Comparison of ENCODE assay signal across 11 mouse cellular contexts in genomic region chr13:78629041-78629727, GRCm38 (mm10).
A peak's percentile ranks its signal among the peaks of the same experiment; 100 is the strongest.
DNase-seq lines count a peak whose midpoint lies in the region; ATAC-seq lines count a peak whose summit lies in the region.
"Had no signal": no experiment of that assay in that cellular context is flagged by ENCODE, and none has a peak within 500 bp of the region (broad histone marks: within the 10 kb centered on the region; RNA-seq: fewer than 3 reads in every experiment).

No protein-coding gene starts in this region.

- H3K4me1 ChIP-seq in hindbrain, embryonic 11.5 days (replicated peaks; ENCODE audit: control insufficient read depth, insufficient read depth, low read length) = no peaks in the 10 kb centered on the region
- no peaks in the 10 kb centered on the region for H3K4me1 ChIP-seq in hindbrain, embryonic 14.5 days (replicated peaks; ENCODE audit: control insufficient read depth, insufficient read depth, low read length)
- H3K4me1 ChIP-seq in midbrain, embryonic 11.5 days (ENCODE audit: control insufficient read depth, insufficient read depth, low read length) = peaks cover 6% of the 10 kb centered on the region; the same call in 1 of the 2 replicates
- H3K4me1 ChIP-seq in midbrain, embryonic 13.5 days (replicated peaks) = 0 out of 2 replicates have a peak, but pooled peaks cover 5% of the 10 kb centered on the region
- H3K4me1 ChIP-seq in intestine, embryonic 15.5 days (replicated peaks) = no peaks in the 10 kb centered on the region
- H3K4me1 ChIP-seq: megakaryocyte, embryonic 14.5 days had no signal

- no peaks in the 10 kb centered on the region for H3K9me3 ChIP-seq in hindbrain, embryonic 11.5 days (ENCODE audit: control insufficient read depth, low read length)
- no peaks in the 10 kb centered on the region for H3K9me3 ChIP-seq in hindbrain, embryonic 14.5 days (ENCODE audit: control insufficient read depth, low read length)
- no peaks in the 10 kb centered on the region for H3K9me3 ChIP-seq in midbrain, embryonic 11.5 days (ENCODE audit: control insufficient read depth, low read length)
- H3K9me3 ChIP-seq in midbrain, embryonic 13.5 days = no peaks in the 10 kb centered on the region
- H3K9me3 ChIP-seq in intestine, embryonic 15.5 days = no peaks in the 10 kb centered on the region

- no peaks in the 10 kb centered on the region for H3K36me3 ChIP-seq in hindbrain, embryonic 11.5 days (ENCODE audit: control insufficient read depth, insufficient read depth, low read length)
- no peaks in the 10 kb centered on the region for H3K36me3 ChIP-seq in hindbrain, embryonic 14.5 days (replicated peaks; ENCODE audit: control insufficient read depth, insufficient read depth)
- no peaks in the 10 kb centered on the region for H3K36me3 ChIP-seq in midbrain, embryonic 11.5 days (ENCODE audit: control insufficient read depth, insufficient read depth, low read length)
- H3K36me3 ChIP-seq in midbrain, embryonic 13.5 days = no peaks in the 10 kb centered on the region
- H3K36me3 ChIP-seq in intestine, embryonic 15.5 days = no peaks in the 10 kb centered on the region

- no peaks in the 10 kb centered on the region for H3K27me3 ChIP-seq in hindbrain, embryonic 11.5 days (ENCODE audit: control insufficient read depth, insufficient read depth, low read length)
- H3K27me3 ChIP-seq in hindbrain, embryonic 14.5 days (ENCODE audit: control insufficient read depth, insufficient read depth, low read length) = no peaks in the 10 kb centered on the region
- no peaks in the 10 kb centered on the region for H3K27me3 ChIP-seq in midbrain, embryonic 11.5 days (ENCODE audit: control insufficient read depth, insufficient read depth, low read length)
- no peaks in the 10 kb centered on the region for H3K27me3 ChIP-seq in midbrain, embryonic 13.5 days
- no peaks in the 10 kb centered on the region for H3K27me3 ChIP-seq in intestine, embryonic 15.5 days (replicated peaks)
- H3K27me3 ChIP-seq: megakaryocyte, embryonic 14.5 days had no signal

- DNase-seq in hindbrain, embryonic 11.5 days (ENCODE audit: low spot score) = peak; percentile 39
- DNase-seq in hindbrain, embryonic 14.5 days (ENCODE audit: low spot score) = no peak
- peak; percentile 84 for DNase-seq in midbrain, embryonic 11.5 days (ENCODE audit: low spot score, missing footprints)
- no peak for DNase-seq in heart, adult 18-20 months
- no peak for DNase-seq in urinary bladder, postnatal 25 days (ENCODE audit: low spot score)
- DNase-seq in adrenal gland, adult 18-20 months (ENCODE audit: low spot score in 2 of 2) = no peak
- DNase-seq: cerebellum, adult 18-20 months; kidney, postnatal 36 days had no signal

- H3K4me2 ChIP-seq in hindbrain, embryonic 11.5 days (replicated peaks; ENCODE audit: low read depth, low read length) = no peak overlapping the region
- H3K4me2 ChIP-seq in hindbrain, embryonic 14.5 days (replicated peaks) = no peak overlapping the region
- H3K4me2 ChIP-seq in midbrain, embryonic 11.5 days = no peak overlapping the region
- no peak overlapping the region for H3K4me2 ChIP-seq in midbrain, embryonic 13.5 days (replicated peaks)
- no peak overlapping the region for H3K4me2 ChIP-seq in intestine, embryonic 15.5 days (replicated peaks)

- no peak overlapping the region for H3K9ac ChIP-seq in hindbrain, embryonic 11.5 days (ENCODE audit: low read depth, low read length)
- no peak overlapping the region for H3K9ac ChIP-seq in hindbrain, embryonic 14.5 days
- H3K9ac ChIP-seq in midbrain, embryonic 11.5 days (ENCODE audit: low read length) = no peak overlapping the region
- no peak overlapping the region for H3K9ac ChIP-seq in midbrain, embryonic 13.5 days (replicated peaks)
- no peak overlapping the region for H3K9ac ChIP-seq in intestine, embryonic 15.5 days

- 29% methylated on average over 10 of the region's 10 CpGs for WGBS in hindbrain, embryonic 11.5 days
- 30% methylated on average over 10 of the region's 10 CpGs for WGBS in hindbrain, embryonic 14.5 days
- 32% methylated on average over 10 of the region's 10 CpGs for WGBS in midbrain, embryonic 11.5 days
- WGBS in midbrain, embryonic 13.5 days = 32% methylated on average over 10 of the region's 10 CpGs
- WGBS in intestine, embryonic 15.5 days = 30% methylated on average over 10 of the region's 10 CpGs

- no peak overlapping the region for H3K4me3 ChIP-seq in hindbrain, embryonic 11.5 days (ENCODE audit: low read depth, low read length)
- no peak overlapping the region for H3K4me3 ChIP-seq in hindbrain, embryonic 14.5 days (replicated peaks; ENCODE audit: low read length)
- H3K4me3 ChIP-seq in midbrain, embryonic 11.5 days (ENCODE audit: low read depth, low read length) = no peak overlapping the region
- H3K4me3 ChIP-seq in midbrain, embryonic 13.5 days (replicated peaks) = no peak overlapping the region
- no peak overlapping the region for H3K4me3 ChIP-seq in intestine, embryonic 15.5 days (replicated peaks)
- H3K4me3 ChIP-seq: megakaryocyte, embryonic 14.5 days had no signal

- ATAC-seq in hindbrain, embryonic 11.5 days (ENCODE audit: low FRiP score) = no peak
- ATAC-seq in hindbrain, embryonic 14.5 days (ENCODE audit: low FRiP score) = no peak
- ATAC-seq in midbrain, embryonic 11.5 days (ENCODE audit: low FRiP score) = no peak
- ATAC-seq in midbrain, embryonic 13.5 days = no peak
- peak; percentile 47; the same call in 1 of the 2 replicates for ATAC-seq in intestine, embryonic 15.5 days

- H3K27ac ChIP-seq in hindbrain, embryonic 11.5 days (ENCODE audit: low read depth, low read length) = no peak overlapping the region
- no peak overlapping the region for H3K27ac ChIP-seq in hindbrain, embryonic 14.5 days
- H3K27ac ChIP-seq in midbrain, embryonic 11.5 days (ENCODE audit: low read depth, low read length) = no peak overlapping the region
- H3K27ac ChIP-seq in midbrain, embryonic 13.5 days = no peak overlapping the region
- H3K27ac ChIP-seq in intestine, embryonic 15.5 days = no peak overlapping the region

Comparison
In these comparisons a context has a peak if more than half of its experiments do, and no peak if none do; other contexts are left out.
1. DNase-seq: peak in hindbrain, embryonic 11.5 days (single experiment) and midbrain, embryonic 11.5 days (single experiment); none in hindbrain, embryonic 14.5 days (single experiment), heart, adult 18-20 months (0 of 2), urinary bladder, postnatal 25 days (single experiment) and adrenal gland, adult 18-20 months (0 of 2).